10 mouse cellular contexts compared by ENCODE assay signal in genomic region chr6:84078172-84078571, GRCm38 (mm10).
DNase-seq lines count a peak whose midpoint lies in the region; ATAC-seq lines count a peak whose summit lies in the region.
"Had no signal": no experiment of that assay in that cellular context is flagged by ENCODE, and none has a peak within 500 bp of the region (broad histone marks: within the 10 kb centered on the region; RNA-seq: fewer than 3 reads in every experiment).

No protein-coding gene starts in this region.

- ATAC-seq in heart, embryonic 12.5 days (ENCODE audit: insufficient number of reproducible peaks, low FRiP score), result 0 out of 2 replicates have a peak, but pooled peaks have one; percentile 33
- ATAC-seq in midbrain, embryonic 13.5 days, result 0 out of 2 replicates have a peak, but pooled peaks have one; percentile 30
- ATAC-seq in midbrain, embryonic 15.5 days (replicated peaks), result no peak
- no peak for ATAC-seq in activated CD4-positive, CD25-positive, alpha-beta regulatory T cell, adult 4 months

- DNase-seq in heart, adult 18-20 months, result no peak
- peak; percentile 27 for DNase-seq in brain, adult 2 months (ENCODE audit: low read depth, low spot score)
- peak; percentile 57 for DNase-seq in retina, embryonic 14.5 days (ENCODE audit: low spot score)
- DNase-seq in thymus, postnatal 36 days, result no peak
- DNase-seq: cerebellum, adult 9-10 months; kidney, adult 18-20 months had no signal

- no peaks in the 10 kb centered on the region for H3K4me1 ChIP-seq in heart, embryonic 12.5 days (replicated peaks)
- no peaks in the 10 kb centered on the region for H3K4me1 ChIP-seq in midbrain, embryonic 13.5 days (replicated peaks)
- H3K4me1 ChIP-seq in midbrain, embryonic 15.5 days, result no peaks in the 10 kb centered on the region

- H3K36me3 ChIP-seq in heart, embryonic 12.5 days, result peaks cover 44% of the 10 kb centered on the region
- H3K36me3 ChIP-seq in midbrain, embryonic 13.5 days, result no peaks in the 10 kb centered on the region
- no peaks in the 10 kb centered on the region for H3K36me3 ChIP-seq in midbrain, embryonic 15.5 days (replicated peaks)

- H3K27me3 ChIP-seq in heart, embryonic 12.5 days (replicated peaks), result no peaks in the 10 kb centered on the region
- H3K27me3 ChIP-seq in midbrain, embryonic 13.5 days, result no peaks in the 10 kb centered on the region
- no peaks in the 10 kb centered on the region for H3K27me3 ChIP-seq in midbrain, embryonic 15.5 days (replicated peaks)

- no peak overlapping the region for H3K4me3 ChIP-seq in heart, embryonic 12.5 days
- H3K4me3 ChIP-seq in midbrain, embryonic 13.5 days (replicated peaks), result no peak overlapping the region
- H3K4me3 ChIP-seq in midbrain, embryonic 15.5 days, result no peak overlapping the region

- no peak overlapping the region for H3K4me2 ChIP-seq in heart, embryonic 12.5 days
- no peak overlapping the region for H3K4me2 ChIP-seq in midbrain, embryonic 13.5 days (replicated peaks)
- no peak overlapping the region for H3K4me2 ChIP-seq in midbrain, embryonic 15.5 days

- H3K9me3 ChIP-seq in heart, embryonic 12.5 days (replicated peaks), result 0 out of 2 replicates have a peak, but pooled peaks cover 4% of the 10 kb centered on the region
- no peaks in the 10 kb centered on the region for H3K9me3 ChIP-seq in midbrain, embryonic 13.5 days
- H3K9me3 ChIP-seq in midbrain, embryonic 15.5 days, result no peaks in the 10 kb centered on the region

- H3K9ac ChIP-seq in heart, embryonic 12.5 days, result no peak overlapping the region
- no peak overlapping the region for H3K9ac ChIP-seq in midbrain, embryonic 13.5 days (replicated peaks)
- no peak overlapping the region for H3K9ac ChIP-seq in midbrain, embryonic 15.5 days

- H3K27ac ChIP-seq in heart, embryonic 12.5 days (ENCODE audit: poor library complexity, severe bottlenecking), result no peak overlapping the region
- no peak overlapping the region for H3K27ac ChIP-seq in midbrain, embryonic 13.5 days
- no peak overlapping the region for H3K27ac ChIP-seq in midbrain, embryonic 15.5 days

- WGBS in heart, embryonic 12.5 days, result 52% methylated on average over 1 of the region's 1 CpGs
- WGBS in midbrain, embryonic 13.5 days, result 44% methylated on average over 1 of the region's 1 CpGs
- WGBS in midbrain, embryonic 15.5 days, result 52% methylated on average over 1 of the region's 1 CpGs

Comparison
In these comparisons a context has a peak if more than half of its experiments do, and no peak if none do; other contexts are left out.
1. ATAC-seq: peak in heart, embryonic 12.5 days (single experiment) and midbrain, embryonic 13.5 days (single experiment); none in midbrain, embryonic 15.5 days (single experiment) and activated CD4-positive, CD25-positive, alpha-beta regulatory T cell, adult 4 months (single experiment).
2. DNase-seq: peak in brain, adult 2 months (single experiment) and retina, embryonic 14.5 days (single experiment); none in heart, adult 18-20 months (0 of 2) and thymus, postnatal 36 days (0 of 2).